Mouse (Mus musculus) CH12.LX (cell line): ENCODE measurements around the gene Prg2. TPM values are rescaled to one million over a fixed set of nuclear protein-coding genes. Genes with fewer than 3 reads are reported as not detected.

Source experiments
- DNase-seq: peaks from one replicate; pipeline ENCODE4 v3.0.0-alpha.2; 2013; ENCODE audit errors: extremely low read depth
- H3K27ac ChIP-seq: 2 replicates; pipeline ENCODE4 v1.5.1; 2012; ENCODE audit warnings: low read depth, mild to moderate bottlenecking, control low read depth, moderate library complexity; ENCODE audit not compliant: insufficient read depth
- H3K27me3 ChIP-seq: replicated peaks from 2 replicates; pipeline ENCODE3; 2012; ENCODE audit warnings: inconsistent platforms
- H3K36me3 ChIP-seq, 2 experiments: replicated peaks in 1 of 2; 2 replicates each; pipeline versions ENCODE3 to v1.6.1; 2012; ENCODE audit warnings: inconsistent platforms in 1 of 2, low read length in 1 of 2, mild to moderate bottlenecking in 1 of 2, mixed read lengths in 1 of 2, moderate library complexity in 1 of 2; ENCODE audit not compliant: control insufficient read depth in 1 of 2, insufficient read depth in 1 of 2
- H3K4me1 ChIP-seq, 2 experiments: 2 replicates each; pipeline ENCODE4 v1.6.1; 2012; ENCODE audit warnings: inconsistent platforms in 1 of 2, moderate library complexity in 1 of 2; ENCODE audit not compliant: insufficient read depth in 2 of 2, control insufficient read depth in 1 of 2
- H3K4me2 ChIP-seq: 2 replicates; pipeline ENCODE4 v1.6.1; 2012; ENCODE audit warnings: low read depth, mild to moderate bottlenecking, control low read depth; ENCODE audit not compliant: poor library complexity, insufficient read depth, severe bottlenecking
- H3K4me3 ChIP-seq, 3 experiments: fragments of 150-350 bp in 1 of 3; sonication (generic) in 1 of 3; replicated peaks in 1 of 3; 2 replicates each; pipeline versions ENCODE3 to v1.5.1; 2011 to 2012; ENCODE audit warnings: low read depth in 2 of 3, low read length in 2 of 3, mild to moderate bottlenecking in 2 of 3, moderate library complexity in 2 of 3, control low read depth in 1 of 3, improper control_type of control experiment in 1 of 3, inconsistent platforms in 1 of 3, mixed read lengths in 1 of 3; ENCODE audit not compliant: poor library complexity in 1 of 3
- H3K79me2 ChIP-seq: replicated peaks from 2 replicates; pipeline ENCODE4 v1.6.1; 2012; ENCODE audit warnings: mild to moderate bottlenecking, moderate library complexity; ENCODE audit not compliant: control insufficient read depth, poor library complexity, insufficient read depth, severe bottlenecking; ENCODE audit errors: extremely low read depth
- H3K9ac ChIP-seq: 2 replicates; pipeline ENCODE4 v1.6.1; 2012; ENCODE audit warnings: low read depth, mild to moderate bottlenecking, control low read depth, moderate library complexity; ENCODE audit not compliant: insufficient read depth
- H3K9me3 ChIP-seq: replicated peaks from 2 replicates; pipeline ENCODE3; 2012; ENCODE audit warnings: low read length, inconsistent platforms, mixed read lengths
- BHLHE40 ChIP-seq: IDR thresholded peaks from 2 replicates; pipeline ENCODE4 v1.6.1; 2011; ENCODE audit warnings: mild to moderate bottlenecking, low read depth, low read length, improper control_type of control experiment
- CHD2 ChIP-seq: IDR thresholded peaks from 2 replicates; pipeline ENCODE4 v1.6.1; 2011; ENCODE audit warnings: low read length, improper control_type of control experiment
- CTCF ChIP-seq, 2 experiments: IDR thresholded peaks in 1 of 2; conservative IDR thresholded peaks in 1 of 2; 2 replicates each; pipeline ENCODE4 v1.5.1; 2011 to 2012; ENCODE audit warnings: low read depth in 2 of 2, low read length in 2 of 2, improper control_type of control experiment in 1 of 2, inconsistent platforms in 1 of 2, mild to moderate bottlenecking in 1 of 2, moderate library complexity in 1 of 2
- E2F4 ChIP-seq: IDR thresholded peaks from 2 replicates; pipeline ENCODE4 v1.6.1; 2011; ENCODE audit warnings: low read depth, low read length, improper control_type of control experiment; ENCODE audit not compliant: insufficient replicate concordance
- ETS1 ChIP-seq: conservative IDR thresholded peaks from 2 replicates; pipeline ENCODE4 v1.6.1; 2012; ENCODE audit warnings: low read depth, mild to moderate bottlenecking, inconsistent platforms, low read length, improper control_type of control experiment, moderate library complexity
- GABPA ChIP-seq: IDR thresholded peaks from 2 replicates; pipeline ENCODE4 v1.6.1; 2012; ENCODE audit warnings: low read depth, low read length, improper control_type of control experiment, inconsistent platforms; ENCODE audit not compliant: insufficient replicate concordance
- HCFC1 ChIP-seq: IDR thresholded peaks from 2 replicates; pipeline ENCODE4 v1.6.1; 2012; ENCODE audit warnings: low read depth, mild to moderate bottlenecking, inconsistent platforms, low read length, improper control_type of control experiment
- IRF4 ChIP-seq: IDR thresholded peaks from 2 replicates; pipeline ENCODE4 v1.6.1; 2014; ENCODE audit warnings: low read depth, mild to moderate bottlenecking, inconsistent platforms, low read length, improper control_type of control experiment
- JUND ChIP-seq: conservative IDR thresholded peaks from 2 replicates; pipeline ENCODE4 v1.6.1; 2011; ENCODE audit warnings: low read depth, low read length, improper control_type of control experiment
- KAT2A ChIP-seq: IDR thresholded peaks from 2 replicates; pipeline ENCODE4 v1.6.1; 2012; ENCODE audit warnings: low read length, improper control_type of control experiment, inconsistent platforms; ENCODE audit not compliant: insufficient replicate concordance
- MAFK ChIP-seq: IDR thresholded peaks from 2 replicates; pipeline ENCODE4 v1.6.1; 2011; ENCODE audit warnings: low read length, improper control_type of control experiment; ENCODE audit not compliant: insufficient replicate concordance
- MEF2A ChIP-seq: IDR thresholded peaks from 2 replicates; pipeline ENCODE4 v1.6.1; 2014; ENCODE audit warnings: low read depth, mild to moderate bottlenecking, inconsistent platforms, low read length, improper control_type of control experiment, borderline replicate concordance
- MXI1 ChIP-seq: IDR thresholded peaks from 2 replicates; pipeline ENCODE4 v1.6.1; 2011; ENCODE audit warnings: mild to moderate bottlenecking, low read depth, low read length, improper control_type of control experiment
- NELFE ChIP-seq: IDR thresholded peaks from 2 replicates; pipeline ENCODE4 v1.6.1; 2011; ENCODE audit warnings: low read depth, low read length, improper control_type of control experiment
- NRF1 ChIP-seq: IDR thresholded peaks from 2 replicates; pipeline ENCODE4 v1.6.1; 2014; ENCODE audit warnings: low read depth, mild to moderate bottlenecking, inconsistent platforms, low read length, improper control_type of control experiment, moderate library complexity
- POLR2AphosphoS2 ChIP-seq: IDR thresholded peaks from 2 replicates; pipeline ENCODE4 v1.6.1; 2011; ENCODE audit warnings: low read depth, low read length, improper control_type of control experiment
- RCOR1 ChIP-seq: conservative IDR thresholded peaks from 2 replicates; pipeline ENCODE4 v1.6.1; 2012; ENCODE audit warnings: low read depth, mild to moderate bottlenecking, inconsistent platforms, low read length, improper control_type of control experiment
- TBP ChIP-seq: conservative IDR thresholded peaks from 2 replicates; pipeline ENCODE4 v1.6.1; 2011; ENCODE audit warnings: low read depth, low read length, improper control_type of control experiment
- TCF12 ChIP-seq: IDR thresholded peaks from 2 replicates; pipeline ENCODE4 v1.6.1; 2014; ENCODE audit warnings: low read depth, mild to moderate bottlenecking, inconsistent platforms, low read length, improper control_type of control experiment
- USF1 ChIP-seq: IDR thresholded peaks from 2 replicates; pipeline ENCODE4 v1.6.1; 2014; ENCODE audit warnings: low read depth, mild to moderate bottlenecking, inconsistent platforms, low read length, improper control_type of control experiment
- USF2 ChIP-seq: conservative IDR thresholded peaks from 2 replicates; pipeline ENCODE4 v1.6.1; 2011; ENCODE audit warnings: low read depth, low read length, improper control_type of control experiment
- ZKSCAN1 ChIP-seq: IDR thresholded peaks from 2 replicates; pipeline ENCODE4 v1.6.1; 2012; ENCODE audit warnings: low read depth, inconsistent platforms, low read length, improper control_type of control experiment, borderline replicate concordance
- ZMIZ1 ChIP-seq: IDR thresholded peaks from 2 replicates; pipeline ENCODE4 v1.6.1; 2012; ENCODE audit warnings: low read depth, mild to moderate bottlenecking, inconsistent platforms, low read length, improper control_type of control experiment
- ZNF384 ChIP-seq: IDR thresholded peaks from 2 replicates; pipeline ENCODE4 v1.6.1; 2012; ENCODE audit warnings: low read depth, low read length, improper control_type of control experiment, inconsistent platforms
- dilution Hi-C: fragments of 300-500 bp; cut with MboI; formaldehyde crosslinking; loops from 2 replicates; pipeline ENCODE4 v1.14.3; 2020; ENCODE audit warnings: low sequenced_read_pairs; ENCODE audit not compliant: extremely low pct_unique_long_range_greater_than_20kb, extremely low pct_ligation_motif_present
- in situ Hi-C: fragments of 300-500 bp; cut with MboI; formaldehyde crosslinking; loops from 3 replicates; pipeline ENCODE4 v1.14.3; 2019; ENCODE audit warnings: low sequenced_read_pairs, low pct_ligation_motif_present, low pct_unique_long_range_greater_than_20kb, mixed read lengths
- polyA plus RNA-seq: library from polyadenylated mRNA; unstranded; fragments of >175 nt; gene quantifications from 2 replicates; pipeline ENCODE4 v1.2.1, GENCODE M21; 2012; ENCODE audit warnings: low read depth; ENCODE audit not compliant: insufficient read length
- total RNA-seq, 2 experiments: library from RNA; depleted of rRNA; stranded (reverse); fragments of 300-350 nt in 1 of 2; fragments of >200 nt in 1 of 2; gene quantifications; 2 replicates each; pipeline ENCODE4 v1.2.3; 2012 to 2014

The Prg2 gene
- total and polyA plus RNA-seq, 3 experiments: 0.60 to 0.93 (median 0.81) TPM

- Histone ChIP-seq H3K4me2 (no peak overlapping the region), H3K4me1 (peaks cover 2 to 33% of the 10 kb centered on the region in 2 experiments; a peak in 3 of 4 replicates), H3K4me3 (no peak overlapping the region), H3K79me2 (no peaks in the 10 kb centered on the region), H3K36me3 (peaks cover 0 to 3% of the 10 kb centered on the region in 2 experiments), H3K27me3 (no peaks in the 10 kb centered on the region), H3K9ac (no peak overlapping the region), H3K27ac (no peak overlapping the region), H3K9me3 (no peaks in the 10 kb centered on the region)
- DNase-seq: no peak
- dilution Hi-C loops: no loop called here
- TF ChIP-seq NELFE (no peak), USF1 (no peak), MAFK (no peak), HCFC1 (no peak), ZNF384 (no peak), RCOR1 (no peak), ETS1 (no peak), MXI1 (no peak), KAT2A (no peak), CHD2 (no peak), MEF2A (no peak), USF2 (no peak)
- in situ Hi-C loops: no loop called here
These were observed 29.0 kb downstream of the Prg2 start for GRCm38 (mm10) chr2:85009212-85009611.

- H3K9ac ChIP-seq: no peak overlapping the region
- dilution Hi-C loops: no loop called here
- H3K27ac ChIP-seq: no peak overlapping the region
- peaks cover 8 to 55% of the 10 kb centered on the region in 2 experiments for H3K4me1 ChIP-seq
- H3K27me3 ChIP-seq: no peaks in the 10 kb centered on the region
- H3K36me3 ChIP-seq: peaks cover 0 to 2% of the 10 kb centered on the region in 2 experiments
- no peaks in the 10 kb centered on the region for H3K9me3 ChIP-seq
- in situ Hi-C loops: no loop called here
- no peak for DNase-seq
- H3K4me2 ChIP-seq: no peak overlapping the region
- no peaks in the 10 kb centered on the region for H3K79me2 ChIP-seq
- TF ChIP-seq GABPA (no peak), NRF1 (no peak), BHLHE40 (no peak), POLR2AphosphoS2 (no peak), MEF2A (no peak), IRF4 (no peak), HCFC1 (no peak), ZMIZ1 (no peak), CTCF (conservative IDR thresholded peaks at IDR 0.05 in 1 of 2, IDR thresholded peaks at IDR 0.05 in 1 of 2; ENCODE audit: low read depth in 2 of 2, low read length in 2 of 2) (no peak), ZKSCAN1 (no peak), TCF12 (no peak), E2F4 (no peak), TBP (no peak), JUND (no peak)
- no peak overlapping the region for H3K4me3 ChIP-seq
These were observed 31.8 kb downstream of the Prg2 start for GRCm38 (mm10) chr2:85011906-85012604.
